Mouse (Mus musculus) telencephalon, adult 2 months (tissue): Measurements from ENCODE around the gene Trim46.

Source experiments
- DNase-seq: peaks from one replicate; pipeline ENCODE4 v3.0.0-alpha.2; 2011; ENCODE audit warnings: low read depth, low spot score

The Trim46 gene

DNA sequence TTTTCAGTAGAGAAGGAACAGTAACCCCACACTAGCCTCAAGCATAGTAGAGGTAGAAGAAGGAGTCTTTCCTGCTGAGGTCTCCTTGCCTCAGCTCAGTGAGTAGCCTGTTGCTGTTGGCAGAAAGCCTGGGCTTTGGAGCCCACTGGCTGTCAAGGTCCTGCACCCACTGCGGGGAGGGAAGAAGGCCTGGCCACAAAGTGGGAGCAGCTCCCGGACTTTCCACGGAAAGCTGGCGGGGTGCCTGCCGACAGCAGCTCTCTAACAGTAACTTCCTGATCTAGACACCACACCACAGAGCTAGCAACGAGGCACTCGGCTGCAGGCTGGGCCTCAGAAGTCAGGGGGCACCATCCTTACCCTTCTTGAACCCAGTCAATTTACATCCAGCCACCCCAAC is 35.4 kb downstream of the Trim46 start:
- no peak for DNase-seq

GRCm38 (mm10) chr3:89210162-89210561 is 35.9 kb downstream of the Trim46 start:
- DNase-seq = no peak

GRCm38 (mm10) chr3:89209731-89210130 is 36.4 kb downstream of the Trim46 start:
- DNase-seq = no peak

DNA sequence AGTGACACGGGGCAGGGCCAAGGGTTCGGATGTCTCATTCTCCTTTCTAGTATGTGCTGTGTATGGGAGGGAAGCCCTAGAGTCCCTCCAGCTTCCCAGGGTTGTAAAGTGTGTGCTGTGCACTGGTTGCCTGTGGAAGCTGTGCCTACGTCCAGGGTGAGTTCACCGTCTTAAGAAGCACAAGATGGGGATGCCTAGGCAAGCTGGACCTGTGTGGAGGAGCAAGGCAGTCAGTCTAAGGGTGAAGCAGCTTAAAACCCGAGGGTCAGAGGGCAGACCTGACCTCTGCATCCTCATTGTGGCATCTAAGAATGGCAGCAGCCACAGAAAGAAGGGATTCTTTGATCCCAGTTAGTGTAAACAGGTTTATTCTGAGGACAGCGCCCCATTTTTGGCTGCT is 37.4 kb downstream of the Trim46 start:
- no peak for DNase-seq

DNA sequence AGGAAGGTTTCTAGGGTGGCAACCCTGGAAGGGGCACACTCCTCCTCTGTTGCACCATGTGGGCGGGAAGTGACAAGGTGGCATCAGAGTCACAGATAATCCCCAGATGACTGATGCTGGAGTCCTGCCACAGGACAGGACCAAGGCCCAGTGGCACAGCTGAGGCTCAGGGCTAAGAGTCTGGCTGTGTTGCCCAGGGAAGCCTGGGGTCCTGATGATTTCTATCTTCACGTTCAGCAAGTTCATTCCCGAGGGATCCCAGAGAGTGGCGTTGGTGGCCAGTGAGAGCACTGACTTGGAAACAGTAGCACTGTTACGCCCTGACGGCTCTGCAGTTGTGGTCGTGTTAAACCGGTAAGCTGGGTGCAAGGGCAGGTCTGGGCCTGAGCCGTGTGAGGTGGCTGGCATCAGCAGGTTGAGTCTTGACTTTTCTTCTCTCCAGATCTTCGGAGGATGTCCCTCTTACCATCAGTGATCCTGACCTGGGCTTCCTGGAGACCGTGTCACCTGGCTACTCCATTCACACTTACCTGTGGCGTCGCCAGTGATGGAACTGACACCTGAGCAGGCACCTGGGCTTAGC is 37.9 kb downstream of the Trim46 start:
- DNase-seq = no peak

- DNase-seq = no peak
Observed at GRCm38 (mm10) chr3:89206695-89207094, 39.4 kb downstream of the Trim46 start.

DNA sequence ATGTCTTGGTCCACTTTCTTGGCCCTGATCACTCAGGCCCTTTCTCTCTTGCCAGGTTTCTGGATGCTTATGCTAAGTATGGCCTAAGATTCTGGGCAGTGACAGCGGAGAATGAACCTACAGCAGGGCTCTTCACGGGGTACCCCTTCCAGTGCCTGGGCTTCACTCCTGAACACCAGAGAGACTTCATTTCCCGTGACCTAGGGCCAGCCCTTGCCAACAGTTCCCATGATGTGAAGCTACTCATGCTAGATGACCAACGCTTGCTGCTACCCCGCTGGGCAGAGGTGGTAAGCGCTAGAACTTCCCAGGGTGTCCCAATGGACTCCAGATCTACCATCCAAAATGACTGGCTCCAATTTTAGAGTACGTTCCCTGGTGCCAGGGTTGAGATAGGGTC is 40.0 kb downstream of the Trim46 start:
- DNase-seq = no peak

- no peak for DNase-seq
Observed at GRCm38 (mm10) chr3:89203142-89203514, 43.0 kb downstream of the Trim46 start.

DNA sequence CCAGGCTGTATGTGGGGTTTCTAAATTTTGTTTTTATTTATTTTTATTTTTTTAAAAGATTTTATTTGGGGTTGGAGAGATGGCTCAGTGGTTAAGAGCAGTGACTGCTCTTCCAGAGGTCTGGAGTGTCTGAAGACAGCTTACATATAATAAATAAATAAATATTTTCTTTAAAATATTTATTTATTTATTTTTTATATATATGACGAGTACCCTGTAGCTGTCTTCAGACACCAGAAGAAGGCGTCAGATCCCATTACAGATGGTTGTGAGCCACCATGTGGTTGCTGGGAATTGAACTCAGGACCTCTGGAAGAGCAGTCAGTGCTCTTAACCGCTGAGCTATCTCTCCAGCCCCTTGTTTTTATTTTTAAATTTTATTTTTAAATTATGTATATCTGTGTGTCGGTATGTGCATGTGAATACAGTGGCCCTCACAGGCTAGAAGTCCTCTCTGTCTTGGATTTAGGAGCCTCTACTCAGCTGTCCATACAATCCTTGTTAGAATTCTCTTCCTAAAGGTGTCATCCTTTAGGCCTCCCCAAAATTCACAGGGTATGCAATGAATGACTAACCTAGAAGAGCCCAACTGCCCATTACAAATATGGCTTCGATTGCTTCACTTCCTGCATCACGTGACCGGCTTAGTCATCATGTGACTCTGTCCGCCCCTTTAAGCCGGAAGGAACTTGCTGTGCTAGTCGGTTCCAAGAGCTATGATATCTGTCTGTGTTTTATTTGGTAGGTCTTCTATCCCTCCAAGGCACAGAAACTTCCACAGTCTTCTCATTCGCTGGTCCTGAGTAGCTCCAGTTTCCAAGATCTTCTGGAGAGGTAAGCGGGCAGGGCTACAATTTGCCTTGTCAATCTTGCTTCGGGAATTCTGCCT is 43.6 kb downstream of the Trim46 start, which contains the start of gene Gba:
Gene Gba (plus strand): TSS at position 676 of the 889 bp plus-strand sequence.
- peak; percentile 89 for DNase-seq

- DNase-seq = no peak
Observed at GRCm38 (mm10) chr3:89199839-89200238, 46.3 kb downstream of the Trim46 start.

- DNase-seq = peak; percentile 90
Observed at GRCm38 (mm10) chr3:89195979-89196877, 49.9 kb downstream of the Trim46 start.

GRCm38 (mm10) chr3:89193853-89194252 is 52.3 kb downstream of the Trim46 start:
- no peak for DNase-seq

- DNase-seq = no peak
Observed at GRCm38 (mm10) chr3:89193351-89193750, 52.8 kb downstream of the Trim46 start.

DNA sequence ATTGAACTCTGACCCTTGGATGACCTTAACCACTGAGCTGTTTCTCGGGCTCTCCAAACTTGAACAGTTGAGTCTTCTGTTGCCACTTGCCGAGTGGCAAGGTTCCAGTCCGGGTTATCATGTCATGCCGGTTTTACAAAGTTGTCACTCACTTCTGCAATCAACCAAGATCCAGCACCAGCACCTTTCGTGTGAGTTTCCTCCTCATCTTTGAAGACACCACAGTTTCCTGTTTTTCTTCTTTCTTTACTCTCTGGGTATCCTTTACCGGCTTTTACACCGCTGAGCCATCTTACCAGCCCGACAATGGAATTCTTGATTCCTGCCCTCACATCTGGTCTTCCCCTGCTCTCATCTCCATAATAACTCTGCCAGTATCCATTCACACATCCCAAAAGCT is 55.7 kb downstream of the Trim46 start:
- no peak for DNase-seq

DNA sequence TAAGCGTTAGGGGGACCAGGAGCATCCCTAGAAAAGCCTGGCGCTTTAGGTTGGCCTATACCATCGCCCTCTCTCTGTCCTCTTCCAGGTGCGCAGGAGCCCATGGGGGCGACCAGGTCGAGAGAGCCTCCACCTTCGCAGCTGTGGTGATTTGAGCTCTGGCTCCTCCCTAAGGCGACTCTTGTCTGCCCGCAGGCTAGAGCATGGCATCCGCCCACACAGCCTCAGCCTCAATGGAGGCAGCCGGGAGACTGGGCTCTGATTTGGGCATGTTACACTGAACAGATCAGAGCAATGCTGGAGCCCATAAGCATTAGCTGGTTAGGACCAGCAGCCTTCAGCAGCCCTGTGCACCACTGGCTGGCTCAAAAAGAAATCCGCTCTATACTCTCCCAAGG is 57.6 kb downstream of the Trim46 start:
- no peak for DNase-seq

DNA sequence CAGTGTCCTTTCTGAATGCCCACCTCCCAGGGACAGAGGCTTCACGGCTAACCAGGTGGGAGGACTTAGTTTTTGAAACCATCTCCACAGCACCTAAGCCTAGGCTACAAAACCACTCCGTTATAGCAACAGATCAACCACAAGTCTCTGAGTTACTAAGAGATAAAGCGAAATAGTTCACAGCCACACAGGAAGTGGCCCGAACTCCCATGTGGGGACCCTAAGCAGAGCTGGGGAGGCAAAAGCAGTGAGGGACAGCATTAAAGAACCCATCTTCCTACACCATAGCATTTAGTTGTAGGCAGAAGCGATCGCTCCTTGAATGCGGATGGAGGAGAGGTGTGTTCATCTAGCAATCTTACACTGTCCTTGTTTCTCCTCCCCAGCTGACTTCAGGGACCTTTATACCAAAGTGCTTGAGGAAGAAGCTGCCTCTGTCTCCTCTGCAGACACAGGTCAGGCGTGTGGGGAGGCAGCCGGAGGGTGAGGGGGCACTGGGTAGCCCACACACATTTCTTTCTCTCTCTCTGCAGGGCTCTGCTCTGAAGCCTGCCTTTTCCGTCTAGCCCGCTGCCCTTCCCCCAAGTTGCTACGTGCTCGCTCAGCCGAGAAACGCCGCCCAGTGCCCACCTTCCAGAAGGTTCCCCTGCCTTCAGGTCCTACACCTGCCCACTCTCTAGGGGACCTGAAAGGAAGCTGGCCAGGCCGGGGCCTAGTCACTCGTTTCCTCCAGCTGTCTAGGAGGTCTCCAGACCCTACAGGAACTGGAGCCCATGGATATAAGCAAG is 58.2 kb downstream of the Trim46 start:
- no peak for DNase-seq

GRCm38 (mm10) chr3:89187197-89187596 is 58.9 kb downstream of the Trim46 start:
- no peak for DNase-seq
